Mouse (Mus musculus) heart, embryonic 13.5 days (tissue): ENCODE measurements around the gene Spint1. TPM values are rescaled to one million over a fixed set of nuclear protein-coding genes. Genes with fewer than 3 reads are reported as not detected.
A peak's percentile ranks its signal among the peaks of the same experiment; 100 is the strongest.

Source experiments
- ATAC-seq: fragments of 200-750 bp; cut with Nextera tagmentation; 2 replicates; pipeline ENCODE4 v1.8.0; 2017; ENCODE audit warnings: moderate TSS enrichment; ENCODE audit not compliant: insufficient number of reproducible peaks, low FRiP score, low TSS enrichment; ENCODE audit errors: extremely low read depth
- H3K27ac ChIP-seq: fragments of 300-500 bp; sonication (generic); replicated peaks from 2 replicates; pipeline ENCODE4 v1.5.1; 2015; ENCODE audit warnings: moderate library complexity, mild to moderate bottlenecking, inconsistent platforms
- H3K27me3 ChIP-seq: fragments of 300-500 bp; sonication (generic); replicated peaks from 2 replicates; pipeline ENCODE4 v1.6.1; 2015; ENCODE audit warnings: mild to moderate bottlenecking, inconsistent platforms
- H3K36me3 ChIP-seq: fragments of 300-500 bp; sonication (generic); 2 replicates; pipeline ENCODE4 v1.6.1; 2015; ENCODE audit warnings: mild to moderate bottlenecking, inconsistent platforms
- H3K4me1 ChIP-seq: fragments of 300-500 bp; sonication (generic); 2 replicates; pipeline ENCODE4 v1.6.1; 2015; ENCODE audit warnings: inconsistent platforms
- H3K4me2 ChIP-seq: fragments of 300-500 bp; sonication (generic); 2 replicates; pipeline ENCODE4 v1.6.1; 2015; ENCODE audit warnings: inconsistent platforms, mild to moderate bottlenecking, moderate library complexity
- H3K4me3 ChIP-seq: fragments of 300-500 bp; sonication (generic); 2 replicates; pipeline ENCODE4 v1.5.1; 2015; ENCODE audit warnings: moderate library complexity, mild to moderate bottlenecking, inconsistent platforms
- H3K9ac ChIP-seq: fragments of 300-500 bp; sonication (generic); 2 replicates; pipeline ENCODE4 v1.6.1; 2015; ENCODE audit warnings: inconsistent platforms, mild to moderate bottlenecking, moderate library complexity
- H3K9me3 ChIP-seq: fragments of 300-500 bp; sonication (generic); 2 replicates; pipeline ENCODE4 v1.6.1; 2016; ENCODE audit warnings: inconsistent platforms
- WGBS: fragments of 180-500 bp; shearing (Covaris S2); methylation state at CpG from one replicate; pipeline ENCODE4 v1.1.7; 2015; ENCODE audit warnings: mixed read lengths; 5-methylcytosine and 5-hydroxymethylcytosine counted together
- polyA plus RNA-seq: library from polyadenylated mRNA; unstranded; fragments of >200 nt; fragmentation: Nextera tagmentation; extraction: Ambion mirVana; gene quantifications from 2 replicates; pipeline ENCODE4 v1.2.1, GENCODE M21; 2015

Spint1 gene
- polyA plus RNA-seq, 1 experiment from 2014 or later = 0.96 TPM

DNA sequence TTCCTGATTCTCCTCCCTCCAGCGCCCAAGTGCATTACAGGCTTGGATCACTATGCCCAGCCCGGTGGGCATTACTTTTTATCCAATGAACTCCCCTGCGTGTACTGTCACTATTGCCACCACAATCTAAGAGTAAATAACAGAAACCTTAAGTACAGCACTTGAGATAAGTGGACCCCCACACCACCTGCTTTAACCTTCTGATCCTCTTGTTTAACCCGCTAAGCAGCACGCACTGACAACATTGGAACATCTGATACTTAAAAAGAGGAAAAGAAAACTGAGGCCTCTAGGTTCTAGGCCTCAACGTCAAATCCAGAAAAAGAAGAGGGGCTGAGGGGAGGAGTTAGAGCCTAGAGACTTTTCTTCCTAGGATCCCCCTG lies 29.2 kb upstream of the Spint1 start:
- Histone ChIP-seq H3K9me3 (no peaks in the 10 kb centered on the region), H3K4me3 (peak overlapping the region; percentile 85), H3K4me2 (peak overlapping the region; percentile 81), H3K4me1 (peaks cover 24% of the 10 kb centered on the region), H3K27me3 (no peaks in the 10 kb centered on the region), H3K9ac (peak overlapping the region; percentile 90), H3K36me3 (peaks cover 27% of the 10 kb centered on the region), H3K27ac (peak overlapping the region; percentile 91)
- 20% methylated on average over 6 of the region's 6 CpGs for WGBS
- no peak for ATAC-seq

DNA sequence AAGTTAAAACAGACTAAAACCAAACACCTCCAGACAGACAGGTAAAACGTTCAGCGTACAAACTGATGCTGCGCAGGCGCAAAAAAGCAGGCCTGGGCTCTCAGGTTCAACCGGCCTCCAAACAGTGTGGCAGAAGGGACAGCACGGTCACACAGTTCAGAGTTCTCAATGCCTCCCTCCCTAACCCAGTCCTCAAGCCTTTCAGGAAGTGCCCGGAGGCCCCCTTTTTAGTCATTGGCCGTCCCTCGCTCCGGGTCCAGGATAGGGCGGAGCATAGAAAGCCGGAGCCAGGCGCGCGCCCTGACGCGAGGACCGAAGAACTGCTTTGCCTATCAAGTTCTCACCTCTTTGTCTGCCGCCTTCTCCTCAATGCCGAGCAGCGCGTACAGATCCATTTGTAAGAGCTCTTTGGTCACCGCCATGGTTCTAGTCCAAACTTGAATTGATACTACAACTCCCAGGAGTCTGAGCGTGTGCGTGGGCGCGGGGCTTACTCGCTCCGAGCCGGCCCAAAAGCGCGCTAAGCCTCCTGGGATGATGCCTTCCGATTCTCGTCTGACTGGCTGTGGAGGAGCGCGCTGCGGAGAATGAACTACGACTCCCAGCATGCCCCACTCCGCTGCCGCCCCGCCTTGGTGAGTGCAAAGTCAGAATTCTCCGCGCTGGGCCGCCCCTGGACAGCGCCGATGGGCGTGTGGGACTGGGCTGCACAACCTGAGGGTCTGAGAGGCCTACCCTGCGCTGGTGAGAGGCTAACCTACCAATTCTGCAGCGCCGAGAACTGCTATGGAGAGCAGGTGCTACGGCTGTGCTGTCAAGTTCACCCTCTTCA lies 28.6 kb upstream of the Spint1 start, which contains the start of the genes Zfyve19 and Dnajc17:
Zfyve19 (plus strand) TSS at position 274 of the 832 bp plus-strand sequence.
Dnajc17 (minus strand) TSS at position 452 of the 832 bp plus-strand sequence.
- Histone ChIP-seq H3K4me2 (peak within 1 kb of the TSS; percentile 81), H3K4me3 (peak within 1 kb of the TSS; percentile 85), H3K27ac (peak within 1 kb of the TSS; percentile 91), H3K36me3 (peaks cover 33% of the 10 kb centered on the region), H3K9me3 (no peaks in the 10 kb centered on the region), H3K9ac (peak within 1 kb of the TSS; percentile 90), H3K27me3 (no peaks in the 10 kb centered on the region), H3K4me1 (peaks cover 18% of the 10 kb centered on the region)
- peak; percentile 94 for ATAC-seq
- under 1% methylated on average over 51 of the region's 51 CpGs for WGBS

GRCm38 (mm10) chr2:119209176-119209507 lies 28.0 kb upstream of the Spint1 start:
- H3K27ac ChIP-seq = peak overlapping the region; percentile 91
- ATAC-seq = no peak
- H3K4me3 ChIP-seq = peak overlapping the region; percentile 85
- H3K27me3 ChIP-seq = no peaks in the 10 kb centered on the region
- peaks cover 38% of the 10 kb centered on the region for H3K36me3 ChIP-seq
- H3K4me2 ChIP-seq = peak overlapping the region; percentile 81
- H3K9ac ChIP-seq = peak overlapping the region; percentile 90
- WGBS = under 1% methylated on average over 13 of the region's 13 CpGs
- no peaks in the 10 kb centered on the region for H3K9me3 ChIP-seq
- H3K4me1 ChIP-seq = peaks cover 18% of the 10 kb centered on the region

GRCm38 (mm10) chr2:119229775-119230704 lies 7.1 kb upstream of the Spint1 start, which contains the start of gene Ppp1r14d:
Gene Ppp1r14d, minus strand, starts transcription at chr2:119229906.
- H3K9ac ChIP-seq = no peak within 1 kb of the TSS
- H3K36me3 ChIP-seq = no peaks in the 10 kb centered on the region
- no peak; the same call in 1 of the 2 replicates for ATAC-seq
- H3K4me3 ChIP-seq = no peak within 1 kb of the TSS
- H3K4me2 ChIP-seq = no peak within 1 kb of the TSS
- WGBS = 64% methylated on average over 6 of the region's 6 CpGs
- peaks cover 33% of the 10 kb centered on the region for H3K27me3 ChIP-seq
- H3K9me3 ChIP-seq = no peaks in the 10 kb centered on the region
- no peaks in the 10 kb centered on the region for H3K4me1 ChIP-seq
- H3K27ac ChIP-seq = no peak within 1 kb of the TSS

- WGBS = 9% methylated on average over 25 of the region's 25 CpGs
- Histone ChIP-seq H3K9me3 (no peaks in the 10 kb centered on the region), H3K4me1 (peaks cover 13% of the 10 kb centered on the region), H3K27ac (no peak overlapping the region), H3K27me3 (peaks cover 88% of the 10 kb centered on the region), H3K4me3 (peak overlapping the region; percentile 62), H3K9ac (peak overlapping the region; percentile 66), H3K36me3 (no peaks in the 10 kb centered on the region), H3K4me2 (peak overlapping the region; percentile 84)
- ATAC-seq = no peak
Observed at GRCm38 (mm10) chr2:119236682-119237209, 416 bp upstream of the Spint1 start.

GRCm38 (mm10) chr2:119237871-119238220 lies 684 bp downstream of the Spint1 start:
- ATAC-seq = no peak
- Histone ChIP-seq H3K4me2 (peak overlapping the region; percentile 84), H3K27me3 (peaks cover 95% of the 10 kb centered on the region), H3K4me3 (peak overlapping the region; percentile 62), H3K9me3 (no peaks in the 10 kb centered on the region), H3K27ac (no peak overlapping the region), H3K9ac (peak overlapping the region; percentile 66; the same call in 1 of the 2 replicates), H3K4me1 (peaks cover 13% of the 10 kb centered on the region), H3K36me3 (no peaks in the 10 kb centered on the region)
- 2% methylated on average over 31 of the region's 31 CpGs for WGBS

- H3K9ac ChIP-seq = no peak overlapping the region
- H3K4me2 ChIP-seq = no peak overlapping the region
- no peak overlapping the region for H3K27ac ChIP-seq
- H3K4me1 ChIP-seq = peaks cover 13% of the 10 kb centered on the region
- H3K27me3 ChIP-seq = peaks cover 92% of the 10 kb centered on the region
- no peak overlapping the region for H3K4me3 ChIP-seq
- H3K9me3 ChIP-seq = no peaks in the 10 kb centered on the region
- ATAC-seq = no peak
- H3K36me3 ChIP-seq = no peaks in the 10 kb centered on the region
- WGBS = 67% methylated on average over 2 of the region's 2 CpGs
Observed at GRCm38 (mm10) chr2:119238671-119239070, 1.5 kb downstream of the Spint1 start.

- no peak overlapping the region for H3K27ac ChIP-seq
- H3K9me3 ChIP-seq = no peaks in the 10 kb centered on the region
- H3K4me3 ChIP-seq = no peak overlapping the region
- H3K4me2 ChIP-seq = no peak overlapping the region
- 63% methylated on average over 4 of the region's 4 CpGs for WGBS
- ATAC-seq = no peak
- H3K9ac ChIP-seq = no peak overlapping the region
- H3K36me3 ChIP-seq = no peaks in the 10 kb centered on the region
- H3K4me1 ChIP-seq = peaks cover 13% of the 10 kb centered on the region
- peaks cover 80% of the 10 kb centered on the region for H3K27me3 ChIP-seq
Observed at GRCm38 (mm10) chr2:119240075-119240818, 3.1 kb downstream of the Spint1 start.

DNA sequence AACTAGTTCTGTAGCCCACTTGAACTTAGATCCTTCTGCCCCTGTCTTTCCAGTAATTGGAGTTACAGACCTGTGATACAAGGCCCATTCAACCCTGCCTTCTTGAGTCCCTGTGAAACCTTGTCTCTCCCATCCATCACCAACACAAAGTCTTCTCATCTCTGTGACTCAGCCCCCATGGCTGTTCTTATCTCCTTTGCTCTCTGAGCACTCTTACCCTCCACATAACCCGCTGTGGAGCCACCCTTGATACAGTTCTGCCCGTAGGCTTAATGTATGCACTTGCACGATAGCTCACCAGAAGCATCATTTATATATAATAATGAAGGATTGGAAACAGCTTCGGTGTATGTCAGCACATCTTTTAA lies 3.6 kb downstream of the Spint1 start:
- no peak overlapping the region for H3K4me3 ChIP-seq
- no peak overlapping the region for H3K27ac ChIP-seq
- WGBS = 68% methylated on average over 4 of the region's 4 CpGs
- H3K27me3 ChIP-seq = peaks cover 76% of the 10 kb centered on the region
- no peak overlapping the region for H3K9ac ChIP-seq
- no peaks in the 10 kb centered on the region for H3K36me3 ChIP-seq
- no peak overlapping the region for H3K4me2 ChIP-seq
- H3K4me1 ChIP-seq = peaks cover 13% of the 10 kb centered on the region
- no peaks in the 10 kb centered on the region for H3K9me3 ChIP-seq
- no peak for ATAC-seq

DNA sequence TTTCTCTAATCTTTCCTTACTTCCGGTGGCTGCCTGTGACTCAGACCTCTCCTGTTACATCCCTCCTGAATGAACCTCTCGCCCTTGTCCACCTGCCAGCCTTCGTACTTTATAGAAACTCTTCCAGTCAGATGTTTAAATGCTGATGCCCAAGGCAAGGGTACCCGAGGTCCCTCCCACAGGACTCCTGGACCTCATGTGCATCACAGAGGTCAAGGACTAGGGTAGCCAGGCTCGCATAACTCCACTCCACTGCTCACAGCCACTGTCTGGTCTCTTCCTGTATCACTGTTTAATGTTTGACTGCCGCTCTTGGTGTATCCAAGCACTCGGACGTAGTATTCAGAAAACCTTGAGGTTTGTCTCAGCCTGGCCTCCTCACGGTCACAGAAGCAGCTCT lies 5.4 kb downstream of the Spint1 start:
- no peaks in the 10 kb centered on the region for H3K36me3 ChIP-seq
- H3K4me2 ChIP-seq = no peak overlapping the region
- no peak for ATAC-seq
- H3K9me3 ChIP-seq = no peaks in the 10 kb centered on the region
- peaks cover 62% of the 10 kb centered on the region for H3K27me3 ChIP-seq
- H3K4me1 ChIP-seq = peaks cover 5% of the 10 kb centered on the region
- H3K4me3 ChIP-seq = no peak overlapping the region
- H3K27ac ChIP-seq = no peak overlapping the region
- 65% methylated on average over 9 of the region's 9 CpGs for WGBS
- H3K9ac ChIP-seq = no peak overlapping the region
